Mouse (Mus musculus) bone marrow, adult 2 months (tissue): ENCODE results near the gene Prkcq.

Experiments
- CTCF ChIP-seq: fragments of 200-500 bp; IDR thresholded peaks from 2 replicates; pipeline ENCODE4 v1.5.1; 2011; ENCODE audit warnings: low read length, control low read depth; ENCODE audit not compliant: control insufficient read depth, insufficient read depth
- POLR2A ChIP-seq: fragments of 200-500 bp; IDR thresholded peaks from 2 replicates; pipeline ENCODE4 v1.6.1; 2011; ENCODE audit warnings: low read depth, mild to moderate bottlenecking, control low read depth, low read length, borderline replicate concordance; ENCODE audit not compliant: control insufficient read depth

- TF ChIP-seq CTCF, result no peak
- TF ChIP-seq POLR2A, result no peak
Measured at GRCm38 (mm10) chr2:11322396-11322795, 150.5 kb downstream of the Prkcq start.
